Mouse (Mus musculus): ENCODE measurements around the gene H2-Ab1.

Gene H2-Ab1

GRCm38 (mm10) chr17:34286501-34286900 is 29.0 kb downstream of the H2-Ab1 start:
- no peak for DNase-seq

GRCm38 (mm10) chr17:34286999-34287398 is 29.5 kb downstream of the H2-Ab1 start:
- DNase-seq: no peak

- peak; percentile 86 for DNase-seq
Observed at GRCm38 (mm10) chr17:34287648-34288047, 30.2 kb downstream of the H2-Ab1 start, which contains the start of gene H2-Aa. H2-Aa (minus strand) TSS chr17:34287823.

- no peak for DNase-seq
Observed at GRCm38 (mm10) chr17:34288131-34288530, 30.6 kb downstream of the H2-Ab1 start.

DNA sequence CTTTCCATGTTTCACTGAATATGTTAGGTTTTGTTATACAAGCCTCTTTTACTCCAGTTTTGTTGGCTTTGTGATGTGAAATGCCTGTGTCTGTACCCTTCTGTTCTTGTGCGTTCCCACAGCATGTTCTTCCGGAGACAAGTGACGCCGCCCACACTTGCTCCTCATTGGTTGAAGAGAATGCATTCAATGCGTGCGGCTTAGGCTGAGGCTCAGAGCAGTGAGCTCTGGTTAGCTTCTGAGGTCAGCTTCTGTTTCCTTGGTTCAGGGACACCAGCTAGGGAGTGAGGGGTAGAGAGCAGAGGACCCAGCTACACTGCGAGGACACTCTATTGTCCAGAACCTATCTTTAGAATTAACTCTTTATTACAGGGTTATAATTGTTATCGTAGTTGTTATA is 34.1 kb downstream of the H2-Ab1 start:
- peak; percentile 80 for DNase-seq

DNA sequence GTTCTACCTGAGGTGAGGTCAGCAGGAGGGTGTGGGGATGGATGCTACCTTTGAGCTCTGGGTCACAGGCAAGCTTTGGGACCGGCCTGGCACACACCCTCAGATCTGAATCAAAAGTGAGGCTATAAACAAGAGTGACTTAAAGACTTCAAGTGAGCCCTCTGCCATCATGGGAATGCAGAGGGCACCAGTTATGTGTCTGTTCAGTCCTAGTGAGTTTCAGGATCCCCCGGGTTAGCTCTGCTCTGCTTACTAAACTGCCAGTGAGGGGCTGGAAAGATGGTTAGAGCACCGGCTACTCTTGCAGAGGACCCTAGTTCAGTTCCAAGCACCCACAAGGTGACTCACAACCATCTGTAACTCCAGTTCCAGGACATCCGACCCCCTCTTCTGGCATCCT is 35.1 kb downstream of the H2-Ab1 start:
- DNase-seq: no peak

DNA sequence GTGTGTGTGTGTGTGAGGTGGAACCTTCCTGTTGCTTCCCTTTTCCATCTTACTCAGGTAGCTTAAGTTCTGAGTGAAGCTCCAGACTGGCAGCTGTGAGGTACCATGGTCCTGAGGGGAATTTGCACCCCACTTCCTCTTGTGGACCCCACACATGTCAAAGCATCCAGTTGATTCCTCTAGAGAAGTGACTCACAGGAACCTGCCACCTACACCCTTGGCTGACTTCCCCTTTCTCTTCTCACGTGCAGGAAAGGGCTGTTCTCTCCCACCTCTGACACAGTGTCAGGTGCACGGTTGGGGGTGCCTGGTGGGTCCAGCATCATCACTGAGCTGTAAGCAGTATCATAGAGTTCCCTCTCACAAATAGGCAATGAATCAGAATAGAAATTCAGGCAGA is 36.0 kb downstream of the H2-Ab1 start:
- peak; percentile 1 for DNase-seq

DNA sequence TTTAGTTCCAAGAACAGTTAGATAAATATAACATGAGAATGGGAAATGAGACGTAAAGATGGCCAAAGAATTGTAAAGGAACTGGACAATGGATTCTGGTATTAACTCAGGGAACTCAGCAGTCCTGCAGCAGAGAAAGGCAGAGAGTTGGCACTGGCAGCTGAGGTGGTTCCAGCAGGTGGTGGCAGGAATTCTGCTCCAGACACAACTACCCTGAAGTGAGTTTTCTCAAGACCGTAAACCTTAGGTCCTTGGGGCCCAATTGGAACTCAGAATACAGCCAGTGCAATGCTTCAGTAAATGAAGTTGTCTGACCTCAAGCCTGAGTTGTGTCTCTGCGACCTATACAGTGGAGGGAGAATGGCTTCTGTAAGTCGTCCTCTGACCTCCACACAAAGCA is 36.8 kb downstream of the H2-Ab1 start:
- DNase-seq: peak; percentile 1

DNA sequence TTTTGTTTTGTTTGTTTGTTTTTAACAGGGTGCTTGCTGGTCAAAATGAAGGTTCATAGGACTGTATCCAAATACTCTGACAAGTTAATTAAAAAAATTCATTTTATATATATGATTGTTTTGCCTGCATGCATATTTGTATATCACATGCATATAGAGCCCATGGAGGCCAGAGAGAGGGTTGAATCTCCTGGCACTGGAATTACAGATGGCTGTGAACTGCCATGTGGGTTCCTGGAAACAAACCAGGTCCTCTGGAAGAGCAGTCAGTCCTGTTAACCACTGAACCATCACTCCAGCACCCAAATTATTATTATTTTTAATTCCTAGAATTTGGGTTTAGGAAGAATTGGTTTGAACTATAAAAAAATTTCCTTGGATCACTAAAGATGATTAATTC is 37.8 kb downstream of the H2-Ab1 start:
- DNase-seq: no peak

- peak; percentile 41 for DNase-seq
Observed at GRCm38 (mm10) chr17:34295891-34296794, 38.7 kb downstream of the H2-Ab1 start.

DNA sequence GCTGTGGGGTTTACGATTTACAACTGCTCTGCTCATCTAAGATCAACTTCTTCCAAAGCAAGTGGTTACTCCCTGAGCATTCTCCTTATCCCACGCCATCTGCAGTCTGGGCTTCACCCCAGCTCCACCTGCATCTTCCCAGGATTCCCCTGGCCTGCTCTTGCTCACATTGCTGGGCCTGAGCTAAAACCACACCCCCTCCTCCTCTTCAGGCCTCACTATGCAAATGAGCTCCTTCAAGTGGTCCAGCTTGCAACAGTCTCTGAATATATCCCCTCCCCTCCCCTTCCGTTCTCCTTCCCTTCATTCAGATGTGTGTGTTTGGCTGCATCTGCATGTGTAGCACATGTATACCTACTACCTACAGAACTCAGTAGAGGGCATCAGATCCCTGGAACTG is 41.9 kb downstream of the H2-Ab1 start:
- DNase-seq: no peak

DNA sequence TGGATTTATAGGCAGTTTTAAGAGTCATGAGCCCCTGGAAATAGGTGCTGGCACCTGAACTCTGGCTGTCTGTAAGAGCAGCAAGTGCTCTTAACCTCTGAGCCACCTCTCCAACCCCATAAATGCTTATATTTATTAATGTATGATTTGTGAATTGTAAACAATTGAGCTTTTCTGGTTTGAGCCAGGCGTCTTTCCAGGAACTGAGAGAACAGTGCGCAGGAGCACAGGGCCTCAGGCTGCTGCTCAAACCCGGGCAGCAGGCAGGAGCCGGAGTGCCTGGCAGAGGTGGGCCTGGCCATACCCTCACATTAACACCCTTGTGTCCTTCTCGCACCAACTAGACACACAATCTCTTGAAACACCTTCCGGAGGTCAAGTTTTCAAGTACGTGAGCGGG is 42.6 kb downstream of the H2-Ab1 start:
- DNase-seq: no peak

- DNase-seq: no peak
Observed at GRCm38 (mm10) chr17:34300691-34301566, 43.4 kb downstream of the H2-Ab1 start.

DNA sequence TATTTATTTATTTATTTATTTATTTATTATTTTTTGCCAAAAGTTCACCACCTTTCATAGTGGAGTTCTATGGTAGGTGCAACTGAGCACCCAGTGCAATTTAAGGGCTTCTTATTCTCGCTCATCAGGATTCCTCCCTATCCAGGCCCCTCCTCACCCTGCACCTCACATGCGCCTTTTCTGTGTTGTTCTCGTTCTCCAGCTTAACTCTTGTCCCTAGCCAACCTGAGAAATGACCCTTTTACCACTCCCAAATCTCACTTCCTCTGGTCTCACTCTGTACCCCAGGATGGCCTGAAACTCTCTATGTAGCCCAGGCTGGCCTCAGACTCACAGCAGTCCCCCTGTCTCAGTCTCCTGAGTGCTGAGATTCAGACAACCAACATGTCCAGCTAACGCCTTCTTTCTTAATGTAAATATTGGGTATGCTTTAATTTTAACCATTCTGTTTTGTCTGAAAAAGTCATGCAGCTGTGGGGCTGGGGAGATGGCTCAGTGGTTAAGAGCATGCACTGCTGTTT is 44.2 kb downstream of the H2-Ab1 start:
- DNase-seq: no peak

DNA sequence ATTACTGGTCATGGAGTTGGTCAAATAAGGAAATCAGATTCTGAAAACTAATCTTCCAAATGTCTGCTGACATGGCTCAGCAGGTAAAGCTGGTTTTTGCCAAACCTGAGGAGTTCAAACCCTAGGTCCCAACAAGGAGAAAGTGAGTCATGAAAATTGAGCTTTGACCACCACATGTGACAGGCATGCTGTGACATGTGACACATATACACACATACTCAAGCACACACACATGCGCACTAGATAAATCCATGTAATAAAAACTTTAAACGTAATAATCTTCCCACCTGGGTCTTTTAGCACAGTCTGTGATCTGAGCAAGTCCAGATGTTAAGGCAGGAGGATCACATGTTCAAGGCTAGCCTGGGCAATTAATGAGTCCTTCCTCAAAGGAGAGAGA is 46.3 kb downstream of the H2-Ab1 start:
- DNase-seq: no peak

DNA sequence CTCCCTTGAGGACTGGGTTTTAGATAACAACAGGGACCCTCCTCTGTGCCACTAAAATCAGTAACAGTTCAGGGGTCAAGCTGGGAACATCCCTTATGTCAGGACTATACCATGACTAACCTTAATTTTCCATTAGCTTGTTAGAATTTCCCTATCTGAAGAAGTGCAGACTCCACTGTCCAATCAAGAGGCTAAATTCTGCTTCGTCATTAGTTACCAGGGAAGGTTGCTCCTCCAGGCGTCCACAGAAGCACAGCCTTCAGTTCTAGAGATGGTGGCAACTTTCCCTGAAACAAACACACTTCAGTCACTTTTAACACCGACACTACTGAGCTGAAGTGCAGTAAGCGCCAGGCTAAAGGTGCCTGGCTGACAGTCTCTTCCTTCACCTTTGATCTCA is 47.3 kb downstream of the H2-Ab1 start:
- DNase-seq: peak; percentile 64

GRCm38 (mm10) chr17:34305380-34306030 is 48.0 kb downstream of the H2-Ab1 start, which contains the start of gene H2-Eb1:
H2-Eb1 (plus strand) TSS chr17:34305867.
- DNase-seq: peak; percentile 89

- DNase-seq: no peak
Observed at GRCm38 (mm10) chr17:34306407-34306806, 48.9 kb downstream of the H2-Ab1 start.

GRCm38 (mm10) chr17:34307216-34307615 is 49.7 kb downstream of the H2-Ab1 start:
- no peak for DNase-seq

- no peak for DNase-seq
Observed at GRCm38 (mm10) chr17:34308161-34308560, 50.7 kb downstream of the H2-Ab1 start.

DNA sequence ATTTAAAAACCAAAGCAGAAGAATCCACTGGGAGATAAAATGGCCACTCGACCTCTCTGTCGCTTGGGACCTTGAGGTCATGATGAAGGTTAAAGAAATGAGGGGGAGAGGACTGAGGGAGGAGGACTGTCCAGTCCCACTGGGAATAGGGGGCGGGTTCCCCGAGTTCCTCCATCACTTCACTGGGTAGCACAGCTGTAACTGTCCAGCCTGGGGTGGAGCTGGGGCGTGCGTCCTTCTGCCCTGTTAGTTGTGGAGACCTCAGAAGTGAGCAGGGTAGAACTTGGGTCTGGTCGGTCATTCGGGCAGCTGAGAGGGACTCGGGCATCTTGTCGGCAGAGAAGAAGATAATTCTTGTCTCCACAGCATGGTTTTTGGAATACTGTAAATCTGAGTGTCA is 51.7 kb downstream of the H2-Ab1 start:
- no peak for DNase-seq

- peak; percentile 75 for DNase-seq
Observed at GRCm38 (mm10) chr17:34309683-34310385, 52.3 kb downstream of the H2-Ab1 start.
